Mouse (Mus musculus): Measurements from ENCODE around the gene Atp2b1. TPM values are rescaled to one million over a fixed set of nuclear protein-coding genes. Genes with fewer than 3 reads are reported as not detected.

Gene Atp2b1
- total and polyA plus RNA-seq, 2 experiments from 2014 or later, result 203 to 319 TPM

GRCm38 (mm10) chr10:98880711-98881110 lies 33.5 kb upstream of the Atp2b1 start:
- no peaks in the 10 kb centered on the region for H3K27me3 ChIP-seq (ENCODE audit: insufficient read depth, low read length)
- H3K9me3 ChIP-seq (ENCODE audit: low read length), result no peaks in the 10 kb centered on the region
- no peak overlapping the region for H3K4me3 ChIP-seq (ENCODE audit: low read depth, low read length)
- H3K4me2 ChIP-seq (ENCODE audit: low read depth), result no peak overlapping the region
- DNase-seq (no peak), ATAC-seq (no peak)
- no peak overlapping the region for H3K27ac ChIP-seq (ENCODE audit: low read depth, low read length)
- H3K4me1 ChIP-seq (ENCODE audit: insufficient read depth), result no peaks in the 10 kb centered on the region
- H3K36me3 ChIP-seq (ENCODE audit: insufficient read depth), result no peaks in the 10 kb centered on the region
- no peak for TF ChIP-seq CTCF (IDR thresholded peaks at IDR 0.05; ENCODE audit: low read depth)
- 85% methylated on average over 2 of the region's 2 CpGs for WGBS
- no peak overlapping the region for H3K9ac ChIP-seq

- Histone ChIP-seq H3K9ac (no peak overlapping the region), H3K27me3 (ENCODE audit: insufficient read depth, low read length) (no peaks in the 10 kb centered on the region), H3K4me2 (ENCODE audit: low read depth) (no peak overlapping the region), H3K27ac (ENCODE audit: low read depth, low read length) (no peak overlapping the region), H3K4me1 (ENCODE audit: insufficient read depth) (no peaks in the 10 kb centered on the region), H3K36me3 (ENCODE audit: insufficient read depth) (no peaks in the 10 kb centered on the region), H3K9me3 (ENCODE audit: low read length) (no peaks in the 10 kb centered on the region), H3K4me3 (ENCODE audit: low read depth, low read length) (no peak overlapping the region)
- no peak for DNase-seq
- TF ChIP-seq CTCF (IDR thresholded peaks at IDR 0.05; ENCODE audit: low read depth), result no peak
- ATAC-seq, result no peak
- 94% methylated on average over 6 of the region's 6 CpGs for WGBS
Observed at GRCm38 (mm10) chr10:98881492-98881891, 32.7 kb upstream of the Atp2b1 start.

- Histone ChIP-seq H3K4me1 (ENCODE audit: insufficient read depth) (no peaks in the 10 kb centered on the region), H3K27me3 (ENCODE audit: insufficient read depth, low read length) (no peaks in the 10 kb centered on the region), H3K4me3 (ENCODE audit: low read depth, low read length) (no peak overlapping the region), H3K9me3 (ENCODE audit: low read length) (no peaks in the 10 kb centered on the region), H3K36me3 (ENCODE audit: insufficient read depth) (no peaks in the 10 kb centered on the region), H3K9ac (no peak overlapping the region), H3K27ac (ENCODE audit: low read depth, low read length) (no peak overlapping the region), H3K4me2 (ENCODE audit: low read depth) (no peak overlapping the region)
- 72% methylated on average over 5 of the region's 5 CpGs for WGBS
- no peak for ATAC-seq
- no peak for TF ChIP-seq CTCF (IDR thresholded peaks at IDR 0.05; ENCODE audit: low read depth)
- no peak for DNase-seq
Observed at GRCm38 (mm10) chr10:98882587-98882986, 31.6 kb upstream of the Atp2b1 start.

- WGBS, result 84% methylated on average over 2 of the region's 2 CpGs
- no peak for TF ChIP-seq CTCF (IDR thresholded peaks at IDR 0.05; ENCODE audit: low read depth)
- H3K4me1 ChIP-seq (ENCODE audit: insufficient read depth), result no peaks in the 10 kb centered on the region
- no peak overlapping the region for H3K4me3 ChIP-seq (ENCODE audit: low read depth, low read length)
- no peak overlapping the region for H3K9ac ChIP-seq
- DNase-seq (no peak), ATAC-seq (no peak)
- no peak overlapping the region for H3K4me2 ChIP-seq (ENCODE audit: low read depth)
- no peak overlapping the region for H3K27ac ChIP-seq (ENCODE audit: low read depth, low read length)
- H3K27me3 ChIP-seq (ENCODE audit: insufficient read depth, low read length), result no peaks in the 10 kb centered on the region
- H3K9me3 ChIP-seq (ENCODE audit: low read length), result no peaks in the 10 kb centered on the region
- no peaks in the 10 kb centered on the region for H3K36me3 ChIP-seq (ENCODE audit: insufficient read depth)
Observed at GRCm38 (mm10) chr10:98884445-98884844, 29.8 kb upstream of the Atp2b1 start.

GRCm38 (mm10) chr10:98886770-98887271 lies 27.4 kb upstream of the Atp2b1 start:
- H3K4me3 ChIP-seq (ENCODE audit: low read depth, low read length), result no peak overlapping the region
- no peak for TF ChIP-seq CTCF (IDR thresholded peaks at IDR 0.05; ENCODE audit: low read depth)
- no peak overlapping the region for H3K27ac ChIP-seq (ENCODE audit: low read depth, low read length)
- no peaks in the 10 kb centered on the region for H3K9me3 ChIP-seq (ENCODE audit: low read length)
- no peak overlapping the region for H3K4me2 ChIP-seq (ENCODE audit: low read depth)
- ATAC-seq (no peak), DNase-seq (no peak)
- H3K36me3 ChIP-seq (ENCODE audit: insufficient read depth), result no peaks in the 10 kb centered on the region
- no peaks in the 10 kb centered on the region for H3K27me3 ChIP-seq (ENCODE audit: insufficient read depth, low read length)
- 93% methylated on average over 3 of the region's 3 CpGs for WGBS
- H3K4me1 ChIP-seq (ENCODE audit: insufficient read depth), result no peaks in the 10 kb centered on the region
- H3K9ac ChIP-seq, result no peak overlapping the region

- no peak for ATAC-seq
- Histone ChIP-seq H3K4me1 (ENCODE audit: insufficient read depth) (no peaks in the 10 kb centered on the region), H3K4me3 (ENCODE audit: low read depth, low read length) (no peak overlapping the region), H3K27ac (ENCODE audit: low read depth, low read length) (no peak overlapping the region), H3K4me2 (ENCODE audit: low read depth) (no peak overlapping the region), H3K9me3 (ENCODE audit: low read length) (no peaks in the 10 kb centered on the region), H3K36me3 (ENCODE audit: insufficient read depth) (no peaks in the 10 kb centered on the region), H3K9ac (no peak overlapping the region), H3K27me3 (ENCODE audit: insufficient read depth, low read length) (no peaks in the 10 kb centered on the region)
- WGBS, result 94% methylated on average over 4 of the region's 4 CpGs
- TF ChIP-seq CTCF (IDR thresholded peaks at IDR 0.05; ENCODE audit: low read depth), result no peak
- no peak for DNase-seq
Observed at GRCm38 (mm10) chr10:98891361-98891760, 22.8 kb upstream of the Atp2b1 start.

- ATAC-seq, result no peak
- DNase-seq, result no peak
- Histone ChIP-seq H3K4me3 (ENCODE audit: low read depth, low read length) (no peak overlapping the region), H3K9ac (no peak overlapping the region), H3K4me1 (ENCODE audit: insufficient read depth) (no peaks in the 10 kb centered on the region), H3K27me3 (ENCODE audit: insufficient read depth, low read length) (no peaks in the 10 kb centered on the region), H3K36me3 (ENCODE audit: insufficient read depth) (no peaks in the 10 kb centered on the region), H3K27ac (ENCODE audit: low read depth, low read length) (no peak overlapping the region), H3K9me3 (ENCODE audit: low read length) (no peaks in the 10 kb centered on the region), H3K4me2 (ENCODE audit: low read depth) (no peak overlapping the region)
- 85% methylated on average over 8 of the region's 8 CpGs for WGBS
- TF ChIP-seq CTCF (IDR thresholded peaks at IDR 0.05; ENCODE audit: low read depth), result no peak
Observed at GRCm38 (mm10) chr10:98897507-98897906, 16.7 kb upstream of the Atp2b1 start.

Measured in forebrain, postnatal 0 days (tissue).